Mouse (Mus musculus) thymus, adult 2 months (tissue): ENCODE data around the gene Sox6.

Experiments used
- CTCF ChIP-seq: fragments of 200-500 bp; IDR thresholded peaks from 2 replicates; pipeline ENCODE4 v1.5.1; 2012; ENCODE audit warnings: mild to moderate bottlenecking, control low read depth, low read length, moderate library complexity, borderline replicate concordance; ENCODE audit not compliant: control insufficient read depth, poor library complexity, insufficient read depth; ENCODE audit errors: extremely low read depth
- POLR2A ChIP-seq: fragments of 200-500 bp; IDR thresholded peaks from 2 replicates; pipeline ENCODE4 v1.6.1; 2012; ENCODE audit warnings: mild to moderate bottlenecking, low read length, control low read depth, moderate library complexity; ENCODE audit not compliant: control insufficient read depth, poor library complexity, insufficient read depth; ENCODE audit errors: extremely low read depth

DNA sequence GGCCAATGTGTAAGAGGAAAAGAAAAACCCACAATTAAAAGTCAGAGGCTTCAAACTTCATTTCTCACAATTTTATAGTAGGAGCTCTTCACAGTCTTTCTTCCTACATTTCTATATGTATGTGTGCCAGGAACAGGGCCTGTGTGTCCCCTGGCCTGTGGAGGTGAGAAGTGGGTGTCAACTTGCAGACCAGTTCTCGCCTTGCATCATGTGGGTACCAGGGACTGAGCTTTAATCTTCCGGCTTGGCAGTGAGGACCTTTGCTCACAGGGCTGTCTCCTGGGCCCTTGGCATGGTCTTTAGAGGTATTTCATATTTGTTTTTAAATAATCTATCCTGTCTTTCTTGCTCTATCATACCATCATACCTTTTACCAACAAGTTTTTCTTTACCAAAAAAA lies 311.8 kb downstream of the Sox6 start:
- TF ChIP-seq POLR2A (no peak), CTCF (no peak)
